Mouse (Mus musculus): ENCODE results near the gene Rrh. TPM values are rescaled to one million over a fixed set of nuclear protein-coding genes. Genes with fewer than 3 reads are reported as not detected.

Gene Rrh
- polyA plus RNA-seq, 1 experiment, result 0.31 TPM

- H3K27ac ChIP-seq (ENCODE audit: insufficient read depth, low read length), result no peak within 1 kb of the TSS
- no peaks in the 10 kb centered on the region for H3K27me3 ChIP-seq (ENCODE audit: control insufficient read depth, insufficient read depth, low read length, poor library complexity, severe bottlenecking)
- H3K4me3 ChIP-seq (ENCODE audit: low read depth, low read length), result no peak within 1 kb of the TSS
- H3K9me3 ChIP-seq (replicated peaks; ENCODE audit: control insufficient read depth, insufficient read depth, low read length, poor library complexity, severe bottlenecking), result no peaks in the 10 kb centered on the region
- no peaks in the 10 kb centered on the region for H3K4me1 ChIP-seq (ENCODE audit: control insufficient read depth, insufficient read depth, low read length)
- H3K9ac ChIP-seq (ENCODE audit: low read depth, poor library complexity, severe bottlenecking), result no peak within 1 kb of the TSS
- no peak for TF ChIP-seq EP300 (IDR thresholded peaks at IDR 0.05; ENCODE audit: insufficient read depth, low read depth, low read length)
- no peak for TF ChIP-seq CTCF (IDR thresholded peaks at IDR 0.05; ENCODE audit: low read depth, low read length)
- TF ChIP-seq POLR2A (IDR thresholded peaks at IDR 0.05; ENCODE audit: insufficient read depth, low read length), result no peak
- no peaks in the 10 kb centered on the region for H3K36me3 ChIP-seq (ENCODE audit: control insufficient read depth, insufficient read depth, low read length, poor library complexity, severe bottlenecking)
Observed at GRCm38 (mm10) chr3:129803765-129804164, 18.6 kb downstream of the Rrh start, which contains the start of gene Lrit3. Gene Lrit3 (minus strand): TSS chr3:129804030.

- no peaks in the 10 kb centered on the region for H3K36me3 ChIP-seq (ENCODE audit: control insufficient read depth, insufficient read depth, low read length, poor library complexity, severe bottlenecking)
- H3K27me3 ChIP-seq (ENCODE audit: control insufficient read depth, insufficient read depth, low read length, poor library complexity, severe bottlenecking), result no peaks in the 10 kb centered on the region
- H3K4me3 ChIP-seq (ENCODE audit: low read depth, low read length), result no peak overlapping the region
- TF ChIP-seq POLR2A (IDR thresholded peaks at IDR 0.05; ENCODE audit: insufficient read depth, low read length) (no peak), CTCF (IDR thresholded peaks at IDR 0.05; ENCODE audit: low read depth, low read length) (no peak), EP300 (IDR thresholded peaks at IDR 0.05; ENCODE audit: insufficient read depth, low read depth, low read length) (no peak)
- H3K27ac ChIP-seq (ENCODE audit: insufficient read depth, low read length), result no peak overlapping the region
- no peaks in the 10 kb centered on the region for H3K9me3 ChIP-seq (replicated peaks; ENCODE audit: control insufficient read depth, insufficient read depth, low read length, poor library complexity, severe bottlenecking)
- H3K4me1 ChIP-seq (ENCODE audit: control insufficient read depth, insufficient read depth, low read length), result no peaks in the 10 kb centered on the region
- H3K9ac ChIP-seq (ENCODE audit: low read depth, poor library complexity, severe bottlenecking), result no peak overlapping the region
Observed at GRCm38 (mm10) chr3:129799011-129799410, 23.4 kb downstream of the Rrh start.

- H3K9me3 ChIP-seq (replicated peaks; ENCODE audit: control insufficient read depth, insufficient read depth, low read length, poor library complexity, severe bottlenecking), result no peaks in the 10 kb centered on the region
- H3K36me3 ChIP-seq (ENCODE audit: control insufficient read depth, insufficient read depth, low read length, poor library complexity, severe bottlenecking), result no peaks in the 10 kb centered on the region
- no peak overlapping the region for H3K27ac ChIP-seq (ENCODE audit: insufficient read depth, low read length)
- H3K4me3 ChIP-seq (ENCODE audit: low read depth, low read length), result no peak overlapping the region
- H3K27me3 ChIP-seq (ENCODE audit: control insufficient read depth, insufficient read depth, low read length, poor library complexity, severe bottlenecking), result no peaks in the 10 kb centered on the region
- H3K9ac ChIP-seq (ENCODE audit: low read depth, poor library complexity, severe bottlenecking), result no peak overlapping the region
- TF ChIP-seq CTCF (IDR thresholded peaks at IDR 0.05; ENCODE audit: low read depth, low read length) (no peak), POLR2A (IDR thresholded peaks at IDR 0.05; ENCODE audit: insufficient read depth, low read length) (no peak), EP300 (IDR thresholded peaks at IDR 0.05; ENCODE audit: insufficient read depth, low read depth, low read length) (no peak)
- no peaks in the 10 kb centered on the region for H3K4me1 ChIP-seq (ENCODE audit: control insufficient read depth, insufficient read depth, low read length)
Observed at GRCm38 (mm10) chr3:129798551-129798950, 23.8 kb downstream of the Rrh start.

GRCm38 (mm10) chr3:129797341-129797740 is 25.0 kb downstream of the Rrh start:
- Histone ChIP-seq H3K9me3 (replicated peaks; ENCODE audit: control insufficient read depth, insufficient read depth, low read length, poor library complexity, severe bottlenecking) (no peaks in the 10 kb centered on the region), H3K36me3 (ENCODE audit: control insufficient read depth, insufficient read depth, low read length, poor library complexity, severe bottlenecking) (no peaks in the 10 kb centered on the region), H3K4me3 (ENCODE audit: low read depth, low read length) (no peak overlapping the region), H3K27ac (ENCODE audit: insufficient read depth, low read length) (no peak overlapping the region), H3K9ac (ENCODE audit: low read depth, poor library complexity, severe bottlenecking) (no peak overlapping the region), H3K27me3 (ENCODE audit: control insufficient read depth, insufficient read depth, low read length, poor library complexity, severe bottlenecking) (no peaks in the 10 kb centered on the region), H3K4me1 (ENCODE audit: control insufficient read depth, insufficient read depth, low read length) (no peaks in the 10 kb centered on the region)
- no peak for TF ChIP-seq CTCF (IDR thresholded peaks at IDR 0.05; ENCODE audit: low read depth, low read length)
- TF ChIP-seq EP300 (IDR thresholded peaks at IDR 0.05; ENCODE audit: insufficient read depth, low read depth, low read length), result no peak
- no peak for TF ChIP-seq POLR2A (IDR thresholded peaks at IDR 0.05; ENCODE audit: insufficient read depth, low read length)

- no peaks in the 10 kb centered on the region for H3K27me3 ChIP-seq (ENCODE audit: control insufficient read depth, insufficient read depth, low read length, poor library complexity, severe bottlenecking)
- no peaks in the 10 kb centered on the region for H3K9me3 ChIP-seq (replicated peaks; ENCODE audit: control insufficient read depth, insufficient read depth, low read length, poor library complexity, severe bottlenecking)
- no peak overlapping the region for H3K4me3 ChIP-seq (ENCODE audit: low read depth, low read length)
- H3K4me1 ChIP-seq (ENCODE audit: control insufficient read depth, insufficient read depth, low read length), result no peaks in the 10 kb centered on the region
- H3K27ac ChIP-seq (ENCODE audit: insufficient read depth, low read length), result no peak overlapping the region
- TF ChIP-seq EP300 (IDR thresholded peaks at IDR 0.05; ENCODE audit: insufficient read depth, low read depth, low read length) (no peak), CTCF (IDR thresholded peaks at IDR 0.05; ENCODE audit: low read depth, low read length) (no peak), POLR2A (IDR thresholded peaks at IDR 0.05; ENCODE audit: insufficient read depth, low read length) (no peak)
- H3K9ac ChIP-seq (ENCODE audit: low read depth, poor library complexity, severe bottlenecking), result no peak overlapping the region
- no peaks in the 10 kb centered on the region for H3K36me3 ChIP-seq (ENCODE audit: control insufficient read depth, insufficient read depth, low read length, poor library complexity, severe bottlenecking)
Observed at GRCm38 (mm10) chr3:129793801-129794200, 28.6 kb downstream of the Rrh start.

- Histone ChIP-seq H3K9ac (ENCODE audit: low read depth, poor library complexity, severe bottlenecking) (no peak overlapping the region), H3K27me3 (ENCODE audit: control insufficient read depth, insufficient read depth, low read length, poor library complexity, severe bottlenecking) (no peaks in the 10 kb centered on the region), H3K4me3 (ENCODE audit: low read depth, low read length) (no peak overlapping the region), H3K4me1 (ENCODE audit: control insufficient read depth, insufficient read depth, low read length) (no peaks in the 10 kb centered on the region), H3K36me3 (ENCODE audit: control insufficient read depth, insufficient read depth, low read length, poor library complexity, severe bottlenecking) (no peaks in the 10 kb centered on the region), H3K9me3 (replicated peaks; ENCODE audit: control insufficient read depth, insufficient read depth, low read length, poor library complexity, severe bottlenecking) (no peaks in the 10 kb centered on the region), H3K27ac (ENCODE audit: insufficient read depth, low read length) (no peak overlapping the region)
- TF ChIP-seq POLR2A (IDR thresholded peaks at IDR 0.05; ENCODE audit: insufficient read depth, low read length) (no peak), CTCF (IDR thresholded peaks at IDR 0.05; ENCODE audit: low read depth, low read length) (peak; percentile 52)
Observed at GRCm38 (mm10) chr3:129782746-129783145, 39.6 kb downstream of the Rrh start.

Data from ES-Bruce4 (cell line).